Mouse (Mus musculus) stomach, embryonic 16.5 days (tissue): Measurements from ENCODE around the gene Plxnb1. TPM values are rescaled to one million over a fixed set of nuclear protein-coding genes. Genes with fewer than 3 reads are reported as not detected.
A peak's percentile ranks its signal among the peaks of the same experiment; 100 is the strongest.

Experiments used
- ATAC-seq: fragments of 200-750 bp; cut with Nextera tagmentation; 2 replicates; pipeline ENCODE4 v1.8.0; 2017; ENCODE audit warnings: moderate number of reproducible peaks, moderate TSS enrichment; ENCODE audit not compliant: insufficient read depth, low FRiP score
- H3K27ac ChIP-seq: fragments of 300-500 bp; sonication (generic); 2 replicates; pipeline ENCODE4 v1.5.1; 2014; ENCODE audit warnings: low read length
- H3K27me3 ChIP-seq: fragments of 300-500 bp; sonication (generic); 2 replicates; pipeline ENCODE4 v1.6.1; 2014; ENCODE audit warnings: low read length, control low read depth, mixed read lengths; ENCODE audit not compliant: control insufficient read depth, insufficient read depth
- H3K36me3 ChIP-seq: fragments of 300-500 bp; sonication (generic); 2 replicates; pipeline ENCODE4 v1.6.1; 2014; ENCODE audit warnings: low read length; ENCODE audit not compliant: control insufficient read depth, insufficient read depth
- H3K4me1 ChIP-seq: fragments of 300-500 bp; sonication (generic); 2 replicates; pipeline ENCODE4 v1.6.1; 2014; ENCODE audit warnings: low read length, control low read depth, mixed read lengths; ENCODE audit not compliant: control insufficient read depth, insufficient read depth
- H3K4me2 ChIP-seq: fragments of 300-500 bp; sonication (generic); 2 replicates; pipeline ENCODE4 v1.6.1; 2014; ENCODE audit warnings: low read depth, low read length, mixed read lengths
- H3K4me3 ChIP-seq: fragments of 300-500 bp; sonication (generic); replicated peaks from 2 replicates; pipeline ENCODE4 v1.5.1; 2014; ENCODE audit warnings: mild to moderate bottlenecking, low read length
- H3K9ac ChIP-seq: fragments of 300-500 bp; sonication (generic); 2 replicates; pipeline ENCODE4 v1.6.1; 2014; ENCODE audit warnings: low read length
- H3K9me3 ChIP-seq: fragments of 300-500 bp; sonication (generic); replicated peaks from 2 replicates; pipeline ENCODE4 v1.6.1; 2016; ENCODE audit warnings: low read length, control low read depth; ENCODE audit not compliant: control insufficient read depth
- WGBS: fragments of 180-500 bp; shearing (Covaris S2); extraction: QIAGEN DNeasy Blood & Tissue Kit; methylation state at CpG from one replicate; pipeline ENCODE4 v1.1.7; 2014; 5-methylcytosine and 5-hydroxymethylcytosine counted together
- polyA plus RNA-seq: library from polyadenylated mRNA; unstranded; fragments of >200 nt; fragmentation: Nextera tagmentation; extraction: Ambion mirVana; gene quantifications from 2 replicates; pipeline ENCODE4 v1.2.1, GENCODE M21; 2015

The Plxnb1 gene
- polyA plus RNA-seq = 15.4 and 15.6 TPM in 2 replicates

- Histone ChIP-seq H3K4me2 (peak within 1 kb of the TSS; percentile 79), H3K27me3 (no peaks in the 10 kb centered on the region), H3K9me3 (no peaks in the 10 kb centered on the region), H3K36me3 (no peaks in the 10 kb centered on the region), H3K4me1 (peaks cover 53% of the 10 kb centered on the region), H3K9ac (peak within 1 kb of the TSS; percentile 95), H3K27ac (peak within 1 kb of the TSS; percentile 99), H3K4me3 (peak within 1 kb of the TSS; percentile 77)
- ATAC-seq = peak; percentile 48
- under 1% methylated on average over 91 of the region's 102 CpGs for WGBS
Observed at GRCm38 (mm10) chr9:109095137-109095982, at the start of gene Plxnb1. Plxnb1 (plus strand) TSS chr9:109095389.

- no peak for ATAC-seq
- no peaks in the 10 kb centered on the region for H3K4me1 ChIP-seq
- H3K27ac ChIP-seq = no peak overlapping the region
- H3K4me2 ChIP-seq = no peak overlapping the region
- no peaks in the 10 kb centered on the region for H3K9me3 ChIP-seq
- H3K9ac ChIP-seq = no peak overlapping the region
- H3K27me3 ChIP-seq = no peaks in the 10 kb centered on the region
- H3K4me3 ChIP-seq = no peak overlapping the region
- no peaks in the 10 kb centered on the region for H3K36me3 ChIP-seq
- WGBS = 43% methylated on average over 5 of the region's 5 CpGs
Observed at GRCm38 (mm10) chr9:109046306-109046705, 48.9 kb upstream of the Plxnb1 start.

GRCm38 (mm10) chr9:109049316-109049715 lies 45.9 kb upstream of the Plxnb1 start:
- H3K27ac ChIP-seq = no peak overlapping the region
- peaks cover 2% of the 10 kb centered on the region for H3K4me1 ChIP-seq
- no peak for ATAC-seq
- no peak overlapping the region for H3K9ac ChIP-seq
- H3K4me3 ChIP-seq = no peak overlapping the region
- H3K9me3 ChIP-seq = no peaks in the 10 kb centered on the region
- no peak overlapping the region for H3K4me2 ChIP-seq
- no peaks in the 10 kb centered on the region for H3K36me3 ChIP-seq
- H3K27me3 ChIP-seq = no peaks in the 10 kb centered on the region
- 77% methylated on average over 7 of the region's 7 CpGs for WGBS

- Histone ChIP-seq H3K4me1 (peaks cover 6% of the 10 kb centered on the region), H3K27ac (no peak overlapping the region), H3K4me2 (no peak overlapping the region), H3K9ac (no peak overlapping the region), H3K27me3 (no peaks in the 10 kb centered on the region), H3K4me3 (no peak overlapping the region), H3K36me3 (no peaks in the 10 kb centered on the region), H3K9me3 (no peaks in the 10 kb centered on the region)
- no peak for ATAC-seq
- WGBS = 84% methylated on average over 9 of the region's 9 CpGs
Observed at GRCm38 (mm10) chr9:109049996-109050673, 45.1 kb upstream of the Plxnb1 start.

- Histone ChIP-seq H3K9me3 (no peaks in the 10 kb centered on the region), H3K27ac (no peak overlapping the region), H3K36me3 (no peaks in the 10 kb centered on the region), H3K27me3 (no peaks in the 10 kb centered on the region), H3K4me1 (peaks cover 10% of the 10 kb centered on the region), H3K9ac (no peak overlapping the region), H3K4me2 (no peak overlapping the region), H3K4me3 (no peak overlapping the region)
- WGBS = 72% methylated on average over 3 of the region's 3 CpGs
- ATAC-seq = no peak
Observed at GRCm38 (mm10) chr9:109050674-109050997, 44.6 kb upstream of the Plxnb1 start.

- H3K4me1 ChIP-seq = peaks cover 10% of the 10 kb centered on the region
- H3K4me2 ChIP-seq = no peak overlapping the region
- ATAC-seq = no peak
- no peaks in the 10 kb centered on the region for H3K9me3 ChIP-seq
- no peaks in the 10 kb centered on the region for H3K27me3 ChIP-seq
- no peaks in the 10 kb centered on the region; the same call in 1 of the 2 replicates for H3K36me3 ChIP-seq
- no peak overlapping the region for H3K9ac ChIP-seq
- no peak overlapping the region for H3K27ac ChIP-seq
- WGBS = 91% methylated on average over 13 of the region's 13 CpGs
- no peak overlapping the region for H3K4me3 ChIP-seq
Observed at GRCm38 (mm10) chr9:109051011-109051501, 44.1 kb upstream of the Plxnb1 start.

GRCm38 (mm10) chr9:109051651-109052489 lies 43.3 kb upstream of the Plxnb1 start:
- WGBS = 88% methylated on average over 10 of the region's 10 CpGs
- H3K4me1 ChIP-seq = peaks cover 10% of the 10 kb centered on the region
- no peak overlapping the region for H3K4me3 ChIP-seq
- no peak overlapping the region for H3K4me2 ChIP-seq
- no peak overlapping the region for H3K9ac ChIP-seq
- no peak overlapping the region for H3K27ac ChIP-seq
- no peaks in the 10 kb centered on the region; the same call in 1 of the 2 replicates for H3K36me3 ChIP-seq
- H3K9me3 ChIP-seq = no peaks in the 10 kb centered on the region
- no peak for ATAC-seq
- no peaks in the 10 kb centered on the region for H3K27me3 ChIP-seq

- no peak overlapping the region for H3K9ac ChIP-seq
- peaks cover 10% of the 10 kb centered on the region for H3K4me1 ChIP-seq
- no peak overlapping the region for H3K4me3 ChIP-seq
- no peaks in the 10 kb centered on the region for H3K27me3 ChIP-seq
- ATAC-seq = no peak
- H3K36me3 ChIP-seq = no peaks in the 10 kb centered on the region; the same call in 1 of the 2 replicates
- H3K27ac ChIP-seq = no peak overlapping the region
- no peaks in the 10 kb centered on the region for H3K9me3 ChIP-seq
- 92% methylated on average over 9 of the region's 9 CpGs for WGBS
- H3K4me2 ChIP-seq = no peak overlapping the region
Observed at GRCm38 (mm10) chr9:109052490-109053260, 42.5 kb upstream of the Plxnb1 start.
